Mouse (Mus musculus): ENCODE data around the gene Lcn2. TPM values are rescaled to one million over a fixed set of nuclear protein-coding genes. Genes with fewer than 3 reads are reported as not detected.
"Not testable (repeated sequence)": the region's sequence is repeated elsewhere in the genome, so short reads cannot be mapped to it uniquely, and the experiment has no call there.

Gene Lcn2
- polyA plus RNA-seq, 1 experiment from 2014 or later: 16.1 TPM

- H3K4me3 ChIP-seq (ENCODE audit: inconsistent target): peak overlapping the region; percentile 81; the same call in 1 of the 2 replicates
- H3K36me3 ChIP-seq (ENCODE audit: inconsistent target): peaks cover 20% of the 10 kb centered on the region
- WGBS (ENCODE audit: missing documents): 92% methylated on average over 7 of the region's 8 CpGs
- peaks cover 3% of the 10 kb centered on the region; the same call in 1 of the 2 replicates for H3K79me2 ChIP-seq (ENCODE audit: inconsistent target)
- no peak overlapping the region; the same call in 1 of the 2 replicates for H3K27ac ChIP-seq
These were observed 23.9 kb downstream of the Lcn2 start for GRCm38 (mm10) chr2:32364121-32364520.

GRCm38 (mm10) chr2:32363376-32364106 is 24.5 kb downstream of the Lcn2 start:
- Histone ChIP-seq H3K36me3 (ENCODE audit: inconsistent target) (peaks cover 20% of the 10 kb centered on the region), H3K4me3 (ENCODE audit: inconsistent target) (peak overlapping the region; percentile 81), H3K27ac (peak overlapping the region; percentile 82), H3K79me2 (ENCODE audit: inconsistent target) (peaks cover 3% of the 10 kb centered on the region; the same call in 1 of the 2 replicates)
- 8% methylated on average over 19 of the region's 19 CpGs for WGBS (ENCODE audit: missing documents)

DNA sequence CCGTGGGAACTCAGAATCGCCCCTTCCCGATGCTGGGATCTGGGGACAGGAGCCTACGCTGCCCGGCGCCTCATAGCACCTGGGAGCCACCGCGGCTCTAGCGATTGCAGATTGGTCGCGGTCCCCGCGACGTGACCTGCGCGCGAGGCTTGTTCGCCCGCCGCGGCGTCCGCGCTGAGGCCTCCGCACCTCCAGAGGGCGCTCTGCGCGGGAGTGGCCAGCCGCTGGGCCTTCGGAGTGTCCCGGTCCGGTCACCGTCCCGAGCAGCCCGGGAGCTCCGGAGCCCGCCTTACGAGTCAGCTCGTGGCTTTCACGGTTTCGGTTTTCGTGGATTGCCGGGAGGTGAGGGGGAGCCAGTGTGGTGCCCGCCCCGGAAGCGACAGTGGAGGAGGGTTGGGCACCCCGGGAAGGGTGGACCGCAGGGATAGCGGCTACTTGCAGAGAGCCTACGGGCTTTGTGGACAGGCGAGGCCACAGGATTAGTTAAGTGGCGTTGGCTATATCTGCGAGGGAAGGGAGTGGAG is 25.2 kb downstream of the Lcn2 start:
- peaks cover 3% of the 10 kb centered on the region; the same call in 1 of the 2 replicates for H3K79me2 ChIP-seq (ENCODE audit: inconsistent target)
- under 1% methylated on average over 43 of the region's 53 CpGs for WGBS (ENCODE audit: missing documents)
- H3K27ac ChIP-seq: peak overlapping the region; percentile 82
- peak overlapping the region; percentile 81 for H3K4me3 ChIP-seq (ENCODE audit: inconsistent target)
- H3K36me3 ChIP-seq (ENCODE audit: inconsistent target): peaks cover 15% of the 10 kb centered on the region

DNA sequence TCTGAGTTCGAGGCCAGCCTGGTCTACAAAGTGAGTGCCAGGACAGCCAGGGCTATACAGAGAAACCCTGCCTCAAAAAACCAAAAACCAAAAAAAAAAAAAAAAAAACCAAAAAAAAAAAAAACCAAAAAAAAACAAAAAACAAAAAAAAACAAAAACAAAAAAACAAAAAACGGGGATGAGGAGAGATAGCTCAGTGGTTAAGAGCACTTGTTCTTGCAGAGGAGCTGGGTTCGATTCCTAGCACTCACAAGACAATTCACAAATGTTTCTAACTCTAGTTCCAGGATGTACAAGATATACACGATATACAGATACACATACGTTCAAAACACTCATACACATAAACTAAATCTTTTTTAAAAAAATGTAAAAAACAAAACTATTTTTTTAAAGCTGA is 25.8 kb downstream of the Lcn2 start:
- peak overlapping the region; percentile 81 for H3K4me3 ChIP-seq (ENCODE audit: inconsistent target)
- H3K36me3 ChIP-seq (ENCODE audit: inconsistent target); H3K79me2 ChIP-seq (ENCODE audit: inconsistent target): not testable (repeated sequence)
- peak overlapping the region; percentile 39; the same call in 1 of the 2 replicates for H3K27ac ChIP-seq
- WGBS (ENCODE audit: missing documents): 12% methylated on average over 5 of the region's 5 CpGs

- H3K79me2 ChIP-seq (ENCODE audit: inconsistent target): peaks cover 3% of the 10 kb centered on the region; the same call in 1 of the 2 replicates
- peak overlapping the region; percentile 35 for H3K4me3 ChIP-seq (ENCODE audit: inconsistent target)
- WGBS (ENCODE audit: missing documents): 5% methylated on average over 24 of the region's 24 CpGs
- peak overlapping the region; percentile 15 for H3K27ac ChIP-seq
- H3K36me3 ChIP-seq (ENCODE audit: inconsistent target): peaks cover 1% of the 10 kb centered on the region; the same call in 1 of the 2 replicates
These were observed 26.6 kb downstream of the Lcn2 start for GRCm38 (mm10) chr2:32361437-32361836.

DNA sequence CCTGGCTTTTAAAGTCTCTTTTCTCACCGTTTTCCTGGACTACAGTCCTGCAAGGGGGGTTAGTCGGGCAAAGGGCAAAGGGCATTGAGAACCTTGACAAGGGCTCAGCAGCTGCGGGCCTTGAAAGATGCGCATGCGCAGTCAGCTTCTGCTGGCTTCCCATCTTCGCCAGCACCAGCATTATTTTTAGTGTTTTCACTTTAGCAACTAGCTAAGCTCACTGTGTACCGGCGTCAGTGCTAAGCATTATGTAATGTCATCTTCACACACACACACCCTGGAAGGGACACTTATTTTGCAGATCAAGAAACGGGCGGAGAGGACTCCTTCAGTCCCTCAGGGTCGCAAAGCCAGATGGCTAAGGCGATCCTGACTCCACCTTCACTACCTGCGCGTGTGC is 27.3 kb downstream of the Lcn2 start:
- Histone ChIP-seq H3K79me2 (ENCODE audit: inconsistent target) (peaks cover 3% of the 10 kb centered on the region; the same call in 1 of the 2 replicates), H3K4me3 (ENCODE audit: inconsistent target) (peak overlapping the region; percentile 35), H3K36me3 (ENCODE audit: inconsistent target) (no peaks in the 10 kb centered on the region), H3K27ac (peak overlapping the region; percentile 15; the same call in 1 of the 2 replicates)
- 20% methylated on average over 14 of the region's 14 CpGs for WGBS (ENCODE audit: missing documents)

DNA sequence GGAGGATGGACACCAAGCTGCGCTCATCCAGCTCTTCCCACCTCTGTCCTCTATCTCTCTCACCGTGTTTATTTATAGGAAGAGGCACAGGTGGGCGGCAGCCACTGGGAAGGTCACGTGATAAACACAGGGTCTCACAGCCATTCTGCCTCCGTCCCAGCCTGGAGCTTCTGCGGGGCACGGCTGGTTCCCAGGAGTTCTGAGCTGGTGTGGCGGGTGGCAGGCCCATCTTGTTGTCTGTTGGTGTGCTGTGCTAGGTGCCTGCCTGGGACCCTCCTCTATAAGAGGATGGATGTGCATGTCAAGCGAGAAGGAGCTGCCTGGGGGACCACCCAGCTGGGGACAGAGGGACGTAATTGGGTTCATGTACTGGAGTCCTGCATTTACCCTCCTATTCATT is 29.7 kb downstream of the Lcn2 start:
- no peaks in the 10 kb centered on the region for H3K79me2 ChIP-seq (ENCODE audit: inconsistent target)
- 82% methylated on average over 10 of the region's 10 CpGs for WGBS (ENCODE audit: missing documents)
- no peaks in the 10 kb centered on the region for H3K36me3 ChIP-seq (ENCODE audit: inconsistent target)
- no peak overlapping the region for H3K4me3 ChIP-seq (ENCODE audit: inconsistent target)
- no peak overlapping the region for H3K27ac ChIP-seq

DNA sequence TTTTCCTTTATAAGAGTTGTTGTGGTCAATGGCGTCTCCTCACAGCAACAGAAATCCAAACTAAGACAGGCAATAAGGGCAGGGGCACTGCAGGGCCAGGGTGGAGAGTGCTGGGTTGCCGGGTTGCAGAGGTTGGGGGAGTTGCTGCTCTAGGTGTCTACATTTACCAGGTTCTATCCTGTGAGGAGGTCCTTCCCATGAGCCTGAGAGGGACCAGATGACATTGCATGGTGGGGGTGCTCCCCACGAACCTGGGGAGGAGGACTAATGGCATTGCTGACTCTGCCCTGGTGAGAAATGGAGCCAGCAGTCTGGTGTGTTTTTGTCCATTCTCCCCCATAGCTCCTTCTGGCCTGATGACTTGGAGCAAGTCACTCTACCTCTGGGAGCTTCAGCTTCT is 30.3 kb downstream of the Lcn2 start:
- H3K36me3 ChIP-seq (ENCODE audit: inconsistent target): no peaks in the 10 kb centered on the region
- H3K27ac ChIP-seq: no peak overlapping the region
- no peak overlapping the region for H3K4me3 ChIP-seq (ENCODE audit: inconsistent target)
- WGBS (ENCODE audit: missing documents): 85% methylated on average over 3 of the region's 3 CpGs
- H3K79me2 ChIP-seq (ENCODE audit: inconsistent target): no peaks in the 10 kb centered on the region

- H3K4me3 ChIP-seq (ENCODE audit: inconsistent target): no peak overlapping the region
- no peak overlapping the region for H3K27ac ChIP-seq
- H3K36me3 ChIP-seq (ENCODE audit: inconsistent target): no peaks in the 10 kb centered on the region
- H3K79me2 ChIP-seq (ENCODE audit: inconsistent target): no peaks in the 10 kb centered on the region
- WGBS (ENCODE audit: missing documents): 91% methylated on average over 10 of the region's 10 CpGs
These were observed 31.8 kb downstream of the Lcn2 start for GRCm38 (mm10) chr2:32356216-32356615.

DNA sequence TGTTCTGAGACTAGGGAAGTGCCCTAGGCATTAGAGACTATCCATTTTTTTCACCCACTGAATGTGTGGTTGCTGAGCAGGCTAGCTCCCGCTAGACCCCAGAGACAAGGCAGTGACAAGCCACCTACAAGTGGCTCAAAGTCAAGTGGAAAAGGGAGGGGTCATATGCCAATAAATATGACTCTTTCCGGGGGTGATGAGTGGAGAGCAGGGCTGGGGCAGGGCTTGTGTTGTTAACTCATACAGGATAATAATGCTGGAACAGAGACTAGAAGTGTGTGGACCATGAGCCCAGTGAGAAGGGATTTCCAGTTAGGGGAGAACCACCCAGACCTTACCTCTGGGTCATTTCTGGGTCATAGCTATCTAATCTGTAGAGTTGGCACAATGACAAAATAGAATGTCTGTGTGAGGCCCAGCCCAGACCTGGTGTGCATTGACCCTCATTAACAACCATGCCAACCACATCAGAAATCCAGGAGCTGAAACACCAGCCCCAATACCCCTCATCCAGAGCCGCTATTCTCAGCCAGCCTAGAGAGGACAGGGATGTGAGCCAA is 33.6 kb downstream of the Lcn2 start:
- WGBS (ENCODE audit: missing documents): 88% methylated on average over 3 of the region's 3 CpGs
- no peak overlapping the region for H3K4me3 ChIP-seq (ENCODE audit: inconsistent target)
- no peaks in the 10 kb centered on the region for H3K79me2 ChIP-seq (ENCODE audit: inconsistent target)
- no peaks in the 10 kb centered on the region for H3K36me3 ChIP-seq (ENCODE audit: inconsistent target)
- no peak overlapping the region for H3K27ac ChIP-seq

DNA sequence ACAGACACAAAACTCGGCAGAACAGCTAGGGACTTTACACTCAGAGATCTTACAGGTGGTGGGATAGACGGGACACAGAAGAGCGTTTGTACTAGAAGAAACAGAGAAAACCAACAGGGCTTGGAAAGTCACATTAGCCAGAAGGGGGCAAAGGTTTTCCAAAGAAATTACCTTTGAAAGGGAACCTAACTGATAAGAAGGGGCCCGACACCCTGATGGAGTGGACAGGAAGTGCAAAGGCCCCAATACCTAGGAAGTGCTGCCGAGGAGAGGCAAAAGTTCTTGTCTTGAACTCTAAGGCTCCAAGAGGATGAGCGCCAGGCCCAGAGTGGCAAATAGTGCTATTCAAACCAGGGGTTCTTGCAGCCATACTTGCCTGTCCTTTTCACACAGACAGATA is 34.2 kb downstream of the Lcn2 start:
- Histone ChIP-seq H3K36me3 (ENCODE audit: inconsistent target) (no peaks in the 10 kb centered on the region), H3K27ac (no peak overlapping the region), H3K79me2 (ENCODE audit: inconsistent target) (no peaks in the 10 kb centered on the region), H3K4me3 (ENCODE audit: inconsistent target) (no peak overlapping the region)
- 80% methylated on average over 6 of the region's 6 CpGs for WGBS (ENCODE audit: missing documents)

DNA sequence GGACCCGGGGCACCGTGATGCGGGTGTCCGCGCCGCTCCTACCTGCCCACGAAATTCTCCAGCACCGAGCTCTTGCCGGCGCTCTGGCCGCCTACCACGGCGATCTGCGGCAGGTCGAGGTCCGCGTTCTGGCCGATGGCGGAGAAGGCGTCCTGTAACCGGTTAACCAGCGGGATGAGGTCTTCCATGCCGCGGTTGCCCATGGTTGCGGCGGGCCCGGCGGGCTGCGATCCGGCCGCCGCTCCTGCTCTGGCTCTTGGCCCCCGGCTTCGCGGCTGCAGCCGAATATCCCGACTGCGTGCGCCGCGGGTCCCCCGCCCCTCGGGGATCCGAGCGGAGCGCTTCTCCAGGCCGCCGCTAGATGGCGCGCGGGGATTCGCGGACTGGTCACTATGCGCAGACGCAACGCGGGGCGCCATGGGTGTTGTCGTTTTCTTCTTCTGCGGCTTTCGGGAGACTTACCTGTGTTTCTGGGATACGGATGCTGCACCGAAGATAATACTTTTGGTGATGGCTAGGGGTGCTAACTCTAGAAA is 35.0 kb downstream of the Lcn2 start, which contains the start of gene Dnm1:
Dnm1 (minus strand) TSS at position 332 of the 536 bp plus-strand sequence.
- no peak within 1 kb of the TSS for H3K27ac ChIP-seq
- H3K4me3 ChIP-seq (ENCODE audit: inconsistent target): no peak within 1 kb of the TSS
- H3K36me3 ChIP-seq (ENCODE audit: inconsistent target): no peaks in the 10 kb centered on the region
- under 1% methylated on average over 63 of the region's 63 CpGs for WGBS (ENCODE audit: missing documents)
- no peaks in the 10 kb centered on the region for H3K79me2 ChIP-seq (ENCODE audit: inconsistent target)

DNA sequence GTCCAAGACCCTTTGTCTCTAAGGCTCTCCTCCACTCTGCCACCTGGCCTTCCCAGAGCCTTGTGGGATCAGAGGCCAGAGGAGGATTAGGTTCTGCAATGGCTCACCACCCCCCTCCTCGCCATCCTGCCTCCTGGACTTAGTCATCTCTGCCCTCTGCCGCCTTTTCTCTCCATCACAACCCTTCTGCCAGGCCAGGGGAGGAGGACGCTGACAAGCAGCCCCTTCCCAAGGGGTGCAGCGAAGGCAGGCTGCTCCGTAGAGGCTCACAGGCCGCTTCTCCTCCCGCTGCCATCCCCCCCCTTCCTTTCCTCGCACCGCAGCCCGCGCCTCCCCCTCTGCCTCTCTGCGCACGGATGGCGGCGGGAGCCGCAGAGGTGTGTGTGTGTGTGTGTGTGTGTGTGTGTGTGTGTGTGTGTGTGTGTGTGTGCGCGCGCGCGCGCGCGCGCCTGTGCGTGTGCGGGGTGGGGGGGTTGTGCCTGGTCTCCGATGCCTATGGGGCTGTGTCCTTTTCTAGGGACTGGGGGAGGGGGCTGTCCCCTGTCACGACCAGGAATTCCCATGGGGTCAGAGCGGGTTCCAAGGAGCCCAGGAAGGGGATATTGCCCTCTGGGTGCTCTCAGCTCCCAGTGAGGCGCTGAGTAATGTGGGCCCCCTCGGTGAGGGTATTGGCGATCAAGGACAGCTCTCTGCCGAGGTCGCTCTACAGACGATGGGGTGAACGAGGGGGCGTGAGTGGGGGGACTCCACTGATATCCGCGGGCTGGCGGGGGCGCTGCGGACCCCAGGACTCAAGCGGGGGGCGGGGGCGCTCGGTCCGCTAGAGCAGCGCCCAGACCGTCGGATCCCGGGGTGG is 35.7 kb downstream of the Lcn2 start, which contains the start of gene Ciz1:
Ciz1 (plus strand) TSS at position 177 of the 856 bp plus-strand sequence.
- no peaks in the 10 kb centered on the region for H3K36me3 ChIP-seq (ENCODE audit: inconsistent target)
- H3K79me2 ChIP-seq (ENCODE audit: inconsistent target): no peaks in the 10 kb centered on the region
- no peak within 1 kb of the TSS for H3K27ac ChIP-seq
- no peak within 1 kb of the TSS for H3K4me3 ChIP-seq (ENCODE audit: inconsistent target)
- WGBS (ENCODE audit: missing documents): 3% methylated on average over 25 of the region's 52 CpGs

GRCm38 (mm10) chr2:32351471-32351961 is 36.5 kb downstream of the Lcn2 start:
- Histone ChIP-seq H3K27ac (no peak overlapping the region), H3K4me3 (ENCODE audit: inconsistent target) (no peak overlapping the region), H3K36me3 (ENCODE audit: inconsistent target) (no peaks in the 10 kb centered on the region), H3K79me2 (ENCODE audit: inconsistent target) (no peaks in the 10 kb centered on the region)
- WGBS (ENCODE audit: missing documents): 31% methylated on average over 8 of the region's 9 CpGs

Measured in macrophage (primary cell).